Mouse (Mus musculus) right cerebral cortex, adult 18-20 months (tissue): Measurements from ENCODE around the gene Fam169b.
"Not testable (repeated sequence)": the region's sequence is repeated elsewhere in the genome, so short reads cannot be mapped to it uniquely, and the experiment has no call there.

Experiments
- DNase-seq: peaks from one replicate; pipeline ENCODE4 v3.0.0; 2022; ENCODE audit warnings: mixed read lengths

Gene Fam169b

GRCm38 (mm10) chr7:68264531-68264930 is 9.1 kb upstream of the Fam169b start:
- DNase-seq: peak; percentile 90

GRCm38 (mm10) chr7:68265391-68265790 is 8.2 kb upstream of the Fam169b start:
- DNase-seq: no peak

GRCm38 (mm10) chr7:68266691-68267090 is 6.9 kb upstream of the Fam169b start:
- no peak for DNase-seq

GRCm38 (mm10) chr7:68270551-68270950 is 3.1 kb upstream of the Fam169b start:
- no peak for DNase-seq

GRCm38 (mm10) chr7:68271816-68272215 is 1.8 kb upstream of the Fam169b start:
- DNase-seq: no peak

GRCm38 (mm10) chr7:68272607-68273006 is 1.0 kb upstream of the Fam169b start:
- DNase-seq: no peak

GRCm38 (mm10) chr7:68274218-68274617 is 579 bp downstream of the Fam169b start:
- no peak for DNase-seq

- DNase-seq: no peak
These were observed 1.3 kb downstream of the Fam169b start for GRCm38 (mm10) chr7:68274951-68275350.

- DNase-seq: not testable (repeated sequence)
These were observed 1.8 kb downstream of the Fam169b start for GRCm38 (mm10) chr7:68275445-68275837.

- no peak for DNase-seq
These were observed 2.4 kb downstream of the Fam169b start for GRCm38 (mm10) chr7:68275838-68276731.

- DNase-seq: no peak
These were observed 3.6 kb downstream of the Fam169b start for GRCm38 (mm10) chr7:68277054-68277896.

- DNase-seq: no peak
These were observed 4.2 kb downstream of the Fam169b start for GRCm38 (mm10) chr7:68277897-68278270.

- no peak for DNase-seq
These were observed 4.7 kb downstream of the Fam169b start for GRCm38 (mm10) chr7:68278385-68278784.

- DNase-seq: no peak
These were observed 5.3 kb downstream of the Fam169b start for GRCm38 (mm10) chr7:68278908-68279307.

- DNase-seq: no peak
These were observed 5.8 kb downstream of the Fam169b start for GRCm38 (mm10) chr7:68279481-68279880.

- peak; percentile 29 for DNase-seq
These were observed 6.8 kb downstream of the Fam169b start for GRCm38 (mm10) chr7:68280352-68280869.

GRCm38 (mm10) chr7:68281341-68281740 is 7.7 kb downstream of the Fam169b start:
- DNase-seq: peak; percentile 30

- DNase-seq: no peak
These were observed 8.9 kb downstream of the Fam169b start for GRCm38 (mm10) chr7:68282304-68283132.

GRCm38 (mm10) chr7:68283133-68283520 is 9.5 kb downstream of the Fam169b start:
- not testable (repeated sequence) for DNase-seq

- DNase-seq: no peak
These were observed 10.1 kb downstream of the Fam169b start for GRCm38 (mm10) chr7:68283776-68284175.

GRCm38 (mm10) chr7:68285851-68286298 is 12.2 kb downstream of the Fam169b start:
- DNase-seq: no peak
